Mouse (Mus musculus): ENCODE data around the gene Rgr. TPM values are rescaled to one million over a fixed set of nuclear protein-coding genes. Genes with fewer than 3 reads are reported as not detected.
"Not testable (repeated sequence)": the region's sequence is repeated elsewhere in the genome, so short reads cannot be mapped to it uniquely, and the experiment has no call there.

Gene Rgr
- polyA plus RNA-seq, 1 experiment from 2014 or later: not detected

- peak; percentile 78 for ATAC-seq
- Histone ChIP-seq H3K4me3 (no peak overlapping the region), H3K9ac (no peak overlapping the region), H3K27ac (no peak overlapping the region), H3K9me3 (replicated peaks) (no peaks in the 10 kb centered on the region), H3K4me2 (0 out of 2 replicates have a peak overlapping the region, but pooled peaks have one; percentile 4), H3K36me3 (ENCODE audit: poor library complexity, severe bottlenecking) (no peaks in the 10 kb centered on the region), H3K4me1 (peaks cover 10% of the 10 kb centered on the region), H3K27me3 (no peaks in the 10 kb centered on the region)
- 55% methylated on average over 11 of the region's 11 CpGs for WGBS
Observed at GRCm38 (mm10) chr14:37032481-37033104, 16.2 kb downstream of the Rgr start.

GRCm38 (mm10) chr14:37028555-37028954, 20.2 kb downstream of the Rgr start:
- Histone ChIP-seq H3K4me3 (no peak overlapping the region), H3K4me2 (no peak overlapping the region), H3K27me3 (no peaks in the 10 kb centered on the region), H3K9me3 (replicated peaks) (no peaks in the 10 kb centered on the region), H3K4me1 (peaks cover 10% of the 10 kb centered on the region), H3K27ac (no peak overlapping the region), H3K9ac (no peak overlapping the region), H3K36me3 (ENCODE audit: poor library complexity, severe bottlenecking) (no peaks in the 10 kb centered on the region)
- 83% methylated on average over 3 of the region's 3 CpGs for whole genome bisulfite sequencing
- no peak for ATAC-seq

GRCm38 (mm10) chr14:37027951-37028350, 20.8 kb downstream of the Rgr start:
- WGBS: 96% methylated on average over 3 of the region's 3 CpGs
- Histone ChIP-seq H3K27ac (no peak overlapping the region), H3K9ac (no peak overlapping the region), H3K9me3 (replicated peaks) (no peaks in the 10 kb centered on the region), H3K4me2 (no peak overlapping the region), H3K27me3 (no peaks in the 10 kb centered on the region), H3K36me3 (ENCODE audit: poor library complexity, severe bottlenecking) (no peaks in the 10 kb centered on the region), H3K4me1 (peaks cover 8% of the 10 kb centered on the region), H3K4me3 (no peak overlapping the region)
- no peak for ATAC-seq

- WGBS: 84% methylated on average over 4 of the region's 4 CpGs
- Histone ChIP-seq H3K9me3 (replicated peaks) (no peaks in the 10 kb centered on the region), H3K27ac (no peak overlapping the region), H3K9ac (no peak overlapping the region), H3K36me3 (ENCODE audit: poor library complexity, severe bottlenecking) (no peaks in the 10 kb centered on the region), H3K4me1 (peaks cover 3% of the 10 kb centered on the region; the same call in 1 of the 2 replicates), H3K4me3 (no peak overlapping the region), H3K4me2 (no peak overlapping the region), H3K27me3 (no peaks in the 10 kb centered on the region)
- no peak for ATAC-seq
Observed at GRCm38 (mm10) chr14:37027248-37027933, 21.4 kb downstream of the Rgr start.

GRCm38 (mm10) chr14:37015894-37016293, 32.9 kb downstream of the Rgr start:
- Histone ChIP-seq H3K4me2 (no peak overlapping the region), H3K9me3 (replicated peaks) (no peaks in the 10 kb centered on the region), H3K9ac (no peak overlapping the region), H3K4me3 (no peak overlapping the region), H3K36me3 (ENCODE audit: poor library complexity, severe bottlenecking) (no peaks in the 10 kb centered on the region), H3K27me3 (no peaks in the 10 kb centered on the region), H3K27ac (no peak overlapping the region), H3K4me1 (peaks cover 6% of the 10 kb centered on the region; the same call in 1 of the 2 replicates)
- WGBS: 37% methylated on average over 5 of the region's 5 CpGs
- no peak for ATAC-seq

- H3K36me3 ChIP-seq (ENCODE audit: poor library complexity, severe bottlenecking): no peaks in the 10 kb centered on the region
- 48% methylated on average over 3 of the region's 3 CpGs for WGBS
- no peaks in the 10 kb centered on the region for H3K27me3 ChIP-seq
- H3K9me3 ChIP-seq (replicated peaks): no peaks in the 10 kb centered on the region
- H3K4me2 ChIP-seq: no peak overlapping the region
- peaks cover 6% of the 10 kb centered on the region; the same call in 1 of the 2 replicates for H3K4me1 ChIP-seq
- ATAC-seq: no peak
- no peak overlapping the region for H3K4me3 ChIP-seq
- no peak overlapping the region for H3K27ac ChIP-seq
- no peak overlapping the region for H3K9ac ChIP-seq
Observed at GRCm38 (mm10) chr14:37013644-37014043, 35.1 kb downstream of the Rgr start.

- Histone ChIP-seq H3K9ac (no peak overlapping the region), H3K4me3 (no peak overlapping the region), H3K4me2 (no peak overlapping the region), H3K9me3 (replicated peaks) (no peaks in the 10 kb centered on the region), H3K4me1 (peaks cover 24% of the 10 kb centered on the region), H3K36me3 (ENCODE audit: poor library complexity, severe bottlenecking) (no peaks in the 10 kb centered on the region), H3K27ac (no peak overlapping the region), H3K27me3 (no peaks in the 10 kb centered on the region)
- WGBS: 92% methylated on average over 2 of the region's 2 CpGs
- no peak for ATAC-seq
Observed at GRCm38 (mm10) chr14:37009686-37010085, 39.1 kb downstream of the Rgr start.

- no peak overlapping the region for H3K4me2 ChIP-seq
- H3K4me1 ChIP-seq: peaks cover 19% of the 10 kb centered on the region
- no peaks in the 10 kb centered on the region for H3K27me3 ChIP-seq
- H3K9ac ChIP-seq: no peak overlapping the region
- H3K4me3 ChIP-seq: no peak overlapping the region
- WGBS: 52% methylated on average over 8 of the region's 8 CpGs
- H3K27ac ChIP-seq: no peak overlapping the region
- H3K36me3 ChIP-seq (ENCODE audit: poor library complexity, severe bottlenecking): no peaks in the 10 kb centered on the region
- H3K9me3 ChIP-seq (replicated peaks): no peaks in the 10 kb centered on the region
- peak; percentile 59 for ATAC-seq
Observed at GRCm38 (mm10) chr14:37006489-37006888, 42.3 kb downstream of the Rgr start.

GRCm38 (mm10) chr14:37005865-37006264, 42.9 kb downstream of the Rgr start:
- no peak overlapping the region for H3K4me3 ChIP-seq
- no peaks in the 10 kb centered on the region for H3K27me3 ChIP-seq
- 32% methylated on average over 3 of the region's 3 CpGs for WGBS
- H3K4me1 ChIP-seq: peaks cover 19% of the 10 kb centered on the region
- no peaks in the 10 kb centered on the region for H3K36me3 ChIP-seq (ENCODE audit: poor library complexity, severe bottlenecking)
- peak; percentile 24; the same call in 1 of the 2 replicates for ATAC-seq
- H3K9me3 ChIP-seq (replicated peaks): no peaks in the 10 kb centered on the region
- no peak overlapping the region for H3K27ac ChIP-seq
- H3K4me2 ChIP-seq: no peak overlapping the region
- no peak overlapping the region for H3K9ac ChIP-seq

- no peak overlapping the region for H3K9ac ChIP-seq
- H3K4me2 ChIP-seq: no peak overlapping the region
- H3K4me3 ChIP-seq: no peak overlapping the region
- H3K9me3 ChIP-seq (replicated peaks): no peaks in the 10 kb centered on the region
- ATAC-seq: no peak
- WGBS: 83% methylated on average over 8 of the region's 8 CpGs
- no peaks in the 10 kb centered on the region for H3K36me3 ChIP-seq (ENCODE audit: poor library complexity, severe bottlenecking)
- peaks cover 19% of the 10 kb centered on the region for H3K4me1 ChIP-seq
- no peaks in the 10 kb centered on the region for H3K27me3 ChIP-seq
- H3K27ac ChIP-seq: no peak overlapping the region
Observed at GRCm38 (mm10) chr14:37003431-37004095, 45.2 kb downstream of the Rgr start.

GRCm38 (mm10) chr14:37002852-37003251, 45.9 kb downstream of the Rgr start:
- Histone ChIP-seq H3K4me1 (peaks cover 19% of the 10 kb centered on the region), H3K9me3 (replicated peaks) (no peaks in the 10 kb centered on the region), H3K4me2 (no peak overlapping the region), H3K4me3 (no peak overlapping the region), H3K9ac (no peak overlapping the region), H3K36me3 (ENCODE audit: poor library complexity, severe bottlenecking) (no peaks in the 10 kb centered on the region), H3K27me3 (no peaks in the 10 kb centered on the region), H3K27ac (no peak overlapping the region)
- WGBS: 43% methylated on average over 2 of the region's 2 CpGs
- no peak for ATAC-seq

GRCm38 (mm10) chr14:37000780-37001179, 48.0 kb downstream of the Rgr start:
- not testable (repeated sequence) for H3K4me3 ChIP-seq; H3K36me3 ChIP-seq (ENCODE audit: poor library complexity, severe bottlenecking); H3K27me3 ChIP-seq; ATAC-seq; H3K9ac ChIP-seq; H3K27ac ChIP-seq; H3K4me1 ChIP-seq; H3K4me2 ChIP-seq; H3K9me3 ChIP-seq (replicated peaks)
- 86% methylated on average over 6 of the region's 6 CpGs for WGBS
